Mouse (Mus musculus): ENCODE results near the gene Gm38392. TPM values are rescaled to one million over a fixed set of nuclear protein-coding genes. Genes with fewer than 3 reads are reported as not detected.

Gm38392 gene
- total RNA-seq, 2 experiments from 2014 or later: 0.65 to 1.4 TPM

DNA sequence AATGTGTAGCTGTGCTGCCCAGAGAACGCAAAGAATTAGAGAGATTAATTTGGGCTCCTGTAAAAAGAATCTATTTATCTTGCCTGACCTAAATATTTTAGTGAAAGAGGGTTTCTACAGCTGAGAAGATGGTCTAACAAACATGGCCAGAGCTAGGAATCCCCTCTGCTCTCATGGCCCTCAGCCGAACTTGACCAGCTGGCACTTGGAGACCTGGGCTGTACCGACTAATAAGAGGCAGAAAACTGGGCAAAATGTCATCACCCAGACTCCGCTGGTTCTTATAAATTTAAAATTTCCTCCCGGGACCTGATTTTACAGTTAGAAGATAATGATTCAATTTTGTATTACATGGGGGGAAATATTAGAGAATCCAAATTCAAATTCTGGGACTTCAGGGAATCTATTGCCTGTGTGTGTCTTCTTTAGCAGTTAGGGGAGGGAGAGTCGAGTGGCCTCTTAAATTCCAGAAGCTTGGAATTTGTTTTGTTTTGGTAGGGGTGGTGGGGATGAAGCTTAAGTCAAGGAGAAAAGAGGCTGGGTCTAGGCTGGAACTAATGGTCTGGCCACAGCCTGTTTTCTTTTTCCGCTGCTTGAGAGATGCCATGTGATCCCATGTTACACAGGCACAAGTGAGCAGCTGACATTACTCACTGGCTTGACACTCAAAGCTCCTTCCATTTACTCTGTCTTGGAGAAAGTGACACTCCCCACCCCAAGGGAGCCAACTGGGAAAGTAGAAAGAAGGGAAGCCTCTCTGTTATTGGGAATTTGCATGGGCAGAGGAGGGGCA lies 70.3 kb downstream of the Gm38392 start:
- no peak for DNase-seq (ENCODE audit: low spot score in 2 of 2)

DNA sequence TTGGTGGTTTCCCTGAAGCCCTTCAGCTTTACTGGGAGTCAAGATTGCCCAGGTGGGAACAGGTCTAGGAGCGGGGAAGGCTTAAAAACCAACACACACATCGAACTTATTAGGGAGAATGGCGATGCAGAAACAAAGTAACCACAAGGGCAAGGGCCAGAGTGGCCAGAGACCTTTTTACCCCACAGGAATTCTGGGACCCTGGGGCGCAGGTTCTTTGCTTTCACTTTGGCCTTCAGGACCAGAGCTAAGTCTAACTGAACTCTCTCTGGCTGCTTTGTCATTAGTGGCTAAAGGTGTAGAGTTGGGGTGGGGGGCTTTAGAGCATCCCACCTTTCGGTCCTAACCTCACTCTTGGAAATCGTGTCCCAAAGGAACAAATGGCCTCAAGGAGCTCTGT lies 70.9 kb downstream of the Gm38392 start:
- DNase-seq (ENCODE audit: low spot score in 2 of 2): no peak

DNA sequence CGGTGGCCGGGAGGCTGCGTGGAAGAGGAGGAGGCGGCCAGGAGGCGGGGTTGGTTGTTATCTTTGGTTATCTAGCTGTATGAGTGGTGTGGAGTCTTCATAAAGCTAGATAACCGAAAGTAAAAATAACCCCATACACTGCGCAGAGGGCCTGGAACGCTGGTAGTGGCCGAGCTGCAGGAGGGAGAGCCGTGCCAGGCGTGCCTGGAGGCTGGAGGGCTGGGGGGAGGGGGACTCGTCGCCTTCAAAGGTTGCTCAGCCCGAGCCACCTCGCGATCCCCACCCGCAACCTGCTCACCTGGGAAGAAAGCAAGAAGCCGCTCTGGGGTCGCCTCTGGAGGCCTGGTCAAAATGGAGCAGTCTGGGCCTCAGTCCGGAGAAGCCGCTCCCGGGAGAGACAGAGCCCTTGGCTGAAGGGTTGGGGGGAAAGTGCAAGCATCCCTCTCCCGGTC lies 71.4 kb downstream of the Gm38392 start:
- no peak for DNase-seq (ENCODE audit: low spot score in 2 of 2)

DNA sequence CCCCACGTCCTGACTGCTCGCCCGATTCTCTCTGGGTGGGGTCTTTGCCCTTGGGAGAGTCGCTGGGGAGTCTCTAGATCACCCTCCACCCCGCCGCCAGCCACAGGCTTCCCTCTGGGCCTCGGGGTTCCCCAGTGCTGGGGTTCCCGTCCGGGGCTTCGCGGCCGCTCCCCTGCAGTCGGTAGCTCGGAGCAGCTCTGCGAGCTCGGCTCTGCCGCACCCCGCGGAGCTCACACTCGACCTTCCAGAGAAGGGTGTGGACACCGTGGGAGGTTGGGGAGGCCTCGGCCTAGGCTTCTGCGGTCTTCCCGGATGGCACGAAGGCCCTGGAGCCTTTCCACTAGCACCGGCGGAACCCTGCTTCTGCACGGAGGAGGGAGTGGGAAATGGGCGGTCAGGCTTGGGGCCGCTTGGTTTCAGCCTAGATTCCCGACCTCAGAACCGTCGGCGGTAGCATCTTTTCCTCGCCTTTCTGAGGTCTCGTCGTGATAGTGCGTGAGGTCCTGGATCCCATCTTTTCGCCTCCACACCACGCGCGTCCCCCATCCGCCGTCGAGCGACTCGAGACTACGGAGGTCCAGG lies 71.9 kb downstream of the Gm38392 start:
- DNase-seq (ENCODE audit: low spot score in 2 of 2): no peak

DNA sequence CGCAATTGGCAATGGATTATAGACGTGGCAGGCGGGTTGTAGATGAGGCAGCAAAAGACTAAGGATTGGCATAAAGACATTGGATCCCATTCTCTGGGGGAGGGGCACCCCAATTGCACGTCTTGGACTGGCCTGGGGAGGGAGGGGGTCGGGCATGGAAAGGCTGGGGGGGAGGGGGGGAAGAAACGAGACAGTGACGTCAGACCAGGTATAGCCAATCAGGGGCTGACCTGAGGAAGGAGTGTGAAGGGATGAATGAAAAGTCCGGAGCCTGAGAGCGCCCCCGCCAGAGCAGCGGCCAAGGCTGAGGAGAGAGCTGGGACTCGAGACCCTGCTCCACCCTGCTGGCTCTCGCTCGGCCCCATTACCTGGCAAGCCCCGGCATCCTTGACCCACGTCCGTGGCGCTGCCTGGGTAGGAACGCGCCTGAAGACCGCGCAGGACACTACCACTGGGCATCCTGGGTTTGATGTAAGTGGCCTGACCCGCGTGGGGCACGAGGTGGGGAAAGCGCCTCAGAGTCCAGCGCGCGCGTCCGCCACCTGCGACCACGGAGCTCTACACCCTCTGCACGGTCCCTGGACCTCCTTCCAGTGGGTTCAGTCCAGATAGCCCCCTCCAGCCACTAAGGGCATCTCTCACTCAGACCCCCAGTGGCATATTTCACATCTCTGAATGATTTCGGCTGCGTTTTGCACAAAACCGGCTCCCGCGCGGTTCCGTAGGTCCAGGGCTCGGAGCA lies 72.6 kb downstream of the Gm38392 start:
- DNase-seq (ENCODE audit: low spot score in 2 of 2): no peak

DNA sequence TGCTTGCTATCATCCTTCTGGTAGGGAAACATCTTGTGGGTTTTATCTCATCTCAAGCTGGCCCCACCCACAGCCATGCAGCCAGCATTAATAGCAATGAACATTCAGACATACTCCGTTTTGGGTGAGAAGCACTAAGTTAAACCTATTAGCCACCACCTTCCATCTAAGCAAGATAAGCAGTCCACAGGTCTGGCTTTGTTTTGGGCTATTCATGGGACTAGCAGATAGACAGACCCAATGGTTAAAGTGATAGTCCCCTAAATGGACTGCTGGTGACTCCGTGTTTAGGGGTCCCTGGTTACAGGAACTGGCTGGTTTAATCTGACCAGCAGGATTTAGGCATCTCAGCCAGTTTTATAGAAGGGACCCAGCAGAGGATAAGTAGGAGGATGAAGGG lies 74.0 kb downstream of the Gm38392 start:
- DNase-seq (ENCODE audit: low spot score in 2 of 2): no peak

DNA sequence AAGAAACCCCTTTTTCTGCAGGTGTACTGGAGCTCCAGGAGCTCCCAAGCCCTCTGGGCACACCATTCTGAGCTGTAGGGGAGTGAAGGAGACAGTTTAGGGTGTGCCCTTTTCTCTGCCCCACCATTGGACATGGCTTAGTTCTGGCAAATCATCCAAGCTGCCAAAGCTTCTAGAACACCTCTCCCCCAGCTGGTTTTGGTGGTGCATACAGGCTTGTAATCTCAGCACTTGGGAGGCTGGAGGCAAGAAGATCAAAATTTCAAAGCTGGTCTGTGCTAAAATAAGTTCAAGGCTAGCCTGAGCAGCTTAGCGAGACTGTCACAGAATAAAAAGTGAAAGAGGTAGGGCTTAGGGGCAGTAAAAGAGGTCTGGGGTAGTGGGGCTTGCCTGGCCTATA lies 74.7 kb downstream of the Gm38392 start:
- no peak for DNase-seq (ENCODE audit: low spot score in 2 of 2)

DNA sequence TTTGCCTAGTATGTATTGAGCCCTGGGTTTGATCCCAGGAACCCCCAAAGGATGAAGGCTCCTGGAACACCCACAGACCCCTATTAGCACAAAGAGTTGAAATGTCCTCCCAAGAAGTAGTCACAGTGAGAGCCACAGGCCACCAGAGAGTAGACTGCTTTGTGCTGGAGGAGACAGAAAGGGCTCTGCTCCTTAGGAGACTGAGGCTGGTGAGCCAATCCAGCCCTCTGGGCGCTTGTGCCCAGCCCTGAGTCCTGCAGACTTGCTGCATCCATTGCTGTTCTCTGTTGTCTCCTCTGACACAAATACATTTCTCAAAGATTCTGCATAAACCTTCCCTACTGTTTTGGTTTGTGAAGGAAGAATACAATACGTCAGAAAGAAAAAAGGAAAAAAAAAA lies 76.1 kb downstream of the Gm38392 start:
- DNase-seq (ENCODE audit: low spot score in 2 of 2): no peak

DNA sequence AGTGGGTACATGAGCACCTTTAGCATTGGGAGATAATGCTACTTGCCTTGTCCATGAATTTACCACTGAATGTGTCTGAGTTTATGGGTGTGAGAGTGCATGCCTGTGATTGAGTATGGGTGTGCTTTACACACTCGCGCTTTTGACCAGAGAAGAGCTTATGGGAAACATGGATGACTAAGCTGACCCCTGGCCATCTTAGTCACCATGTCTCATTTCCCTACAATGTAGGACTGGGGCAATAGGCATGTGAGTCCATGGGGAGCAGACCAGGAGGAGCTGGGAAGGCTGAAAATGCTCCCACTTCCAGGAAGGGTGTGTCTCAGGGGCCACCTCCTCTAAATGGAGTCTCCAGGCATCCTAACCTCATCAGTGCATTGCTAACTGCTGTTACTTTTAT lies 76.9 kb downstream of the Gm38392 start:
- DNase-seq (ENCODE audit: low spot score in 2 of 2): no peak

DNA sequence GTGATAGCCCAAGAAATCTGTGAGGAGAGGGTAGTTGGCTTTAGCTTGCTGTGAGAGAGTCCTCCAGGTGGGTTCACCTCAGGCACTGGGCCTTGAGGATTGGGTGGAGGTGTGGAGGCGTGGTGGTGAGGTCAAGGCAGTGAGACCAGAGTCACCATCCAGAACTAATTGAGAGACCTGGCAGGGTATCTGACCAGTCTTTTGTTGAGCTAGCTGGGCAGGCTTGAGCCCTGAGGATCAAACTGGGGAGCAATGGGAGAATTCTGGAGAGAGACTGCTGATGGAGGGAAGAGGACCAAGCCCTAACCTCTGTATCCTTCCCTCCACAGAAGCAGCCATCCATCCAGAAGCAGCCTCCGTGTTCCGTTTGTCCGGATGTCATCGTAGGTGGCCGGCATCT lies 77.7 kb downstream of the Gm38392 start:
- DNase-seq (ENCODE audit: low spot score in 2 of 2): no peak

DNA sequence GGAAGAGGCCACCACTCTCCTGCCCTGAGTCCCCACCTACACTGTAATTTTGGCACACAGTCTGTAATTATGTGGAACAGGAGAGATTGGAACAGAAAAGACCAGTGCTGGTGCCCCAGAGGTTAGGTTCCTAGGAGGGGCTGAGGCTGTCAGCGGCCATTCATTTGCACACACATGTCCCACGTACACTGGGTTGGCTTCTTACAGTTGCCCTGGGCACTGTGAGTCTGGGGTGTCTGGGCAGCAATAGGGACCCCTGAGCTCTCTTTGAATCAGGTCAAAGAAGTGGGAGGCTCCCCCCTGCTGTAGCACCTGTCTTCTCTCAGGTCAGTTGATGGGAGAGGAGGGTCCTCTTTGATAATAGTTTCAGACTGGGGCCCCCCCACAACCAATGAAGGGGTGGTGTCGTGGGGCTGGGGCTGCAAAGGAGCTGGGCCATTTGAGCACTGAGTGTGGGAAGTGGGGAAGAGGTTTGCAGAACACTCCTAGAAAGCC lies 78.7 kb downstream of the Gm38392 start:
- DNase-seq (ENCODE audit: low spot score in 2 of 2): no peak

DNA sequence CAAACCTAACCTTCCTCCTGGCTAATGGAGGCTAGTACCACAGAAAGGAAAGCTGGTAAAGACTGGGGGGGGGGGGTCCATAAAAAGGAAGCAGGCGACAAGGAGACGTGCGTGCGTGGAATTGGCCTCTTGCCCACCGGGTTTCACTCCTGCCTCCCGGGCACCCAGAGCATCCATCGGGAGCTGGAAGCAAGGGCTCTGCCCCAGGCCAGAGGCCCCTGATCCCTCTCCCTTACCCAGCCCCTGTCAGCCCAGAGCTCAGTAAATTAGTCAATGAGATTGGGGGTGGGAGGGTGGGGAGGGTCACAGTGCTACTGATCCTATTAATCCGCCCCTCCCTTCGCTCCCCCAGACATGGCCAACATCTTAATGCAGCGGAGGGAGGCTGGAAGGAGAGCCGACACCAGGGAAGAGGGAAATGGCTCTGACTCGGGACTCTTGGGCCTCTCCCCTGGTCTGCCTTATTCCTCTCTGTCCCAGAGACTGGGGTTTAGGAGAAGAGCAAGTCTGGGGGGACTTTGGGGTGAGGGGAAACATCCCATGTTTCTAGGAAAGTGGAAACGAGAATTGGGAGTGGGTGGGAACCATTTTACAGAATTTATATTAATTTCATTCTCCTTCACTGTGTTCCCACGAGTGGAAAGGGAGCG lies 79.4 kb downstream of the Gm38392 start:
- no peak for DNase-seq (ENCODE audit: low spot score in 2 of 2)

DNA sequence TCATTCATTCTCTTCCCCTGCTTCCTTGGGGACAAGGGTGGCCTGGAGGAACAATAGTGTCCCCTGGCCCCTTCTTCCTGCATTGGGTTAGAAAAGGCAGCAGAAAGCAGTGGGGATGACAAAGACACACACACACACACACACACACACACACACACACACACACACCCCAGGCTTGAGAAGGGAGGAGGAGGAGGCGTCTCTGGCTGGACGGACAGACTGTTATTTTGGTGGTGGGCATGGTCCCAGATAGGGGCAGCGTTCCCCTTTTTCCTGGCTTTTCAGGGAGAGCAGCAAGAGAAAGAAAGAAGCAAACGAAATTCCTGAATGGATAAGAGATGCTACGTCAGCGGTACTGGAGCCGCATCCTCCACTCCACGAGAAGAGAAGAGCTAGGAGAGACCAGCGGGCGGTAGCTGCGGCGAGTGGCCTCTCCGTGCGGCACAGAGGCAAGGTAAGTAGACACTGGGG lies 80.1 kb downstream of the Gm38392 start:
- no peak for DNase-seq (ENCODE audit: low spot score in 2 of 2)

DNA sequence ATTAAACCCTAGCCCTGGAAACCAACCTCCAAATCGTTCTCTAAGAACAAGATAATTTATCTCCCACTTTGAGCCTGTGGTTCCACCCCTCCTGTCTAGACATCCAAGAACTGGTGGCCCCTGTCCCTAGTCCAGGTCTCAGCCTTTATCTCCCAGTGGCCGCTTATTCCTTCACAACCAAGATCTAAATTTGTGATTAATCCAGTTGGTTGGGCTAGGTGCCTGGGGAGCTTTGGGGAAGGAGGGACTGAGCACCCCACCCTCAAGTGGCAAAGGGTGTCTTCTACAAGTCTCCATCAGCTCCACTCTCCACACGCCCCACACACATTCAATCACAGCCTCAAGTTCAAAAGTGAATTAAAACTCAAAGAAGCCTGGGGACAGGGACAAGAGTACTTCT lies 80.5 kb downstream of the Gm38392 start:
- no peak for DNase-seq (ENCODE audit: low spot score in 2 of 2)

DNA sequence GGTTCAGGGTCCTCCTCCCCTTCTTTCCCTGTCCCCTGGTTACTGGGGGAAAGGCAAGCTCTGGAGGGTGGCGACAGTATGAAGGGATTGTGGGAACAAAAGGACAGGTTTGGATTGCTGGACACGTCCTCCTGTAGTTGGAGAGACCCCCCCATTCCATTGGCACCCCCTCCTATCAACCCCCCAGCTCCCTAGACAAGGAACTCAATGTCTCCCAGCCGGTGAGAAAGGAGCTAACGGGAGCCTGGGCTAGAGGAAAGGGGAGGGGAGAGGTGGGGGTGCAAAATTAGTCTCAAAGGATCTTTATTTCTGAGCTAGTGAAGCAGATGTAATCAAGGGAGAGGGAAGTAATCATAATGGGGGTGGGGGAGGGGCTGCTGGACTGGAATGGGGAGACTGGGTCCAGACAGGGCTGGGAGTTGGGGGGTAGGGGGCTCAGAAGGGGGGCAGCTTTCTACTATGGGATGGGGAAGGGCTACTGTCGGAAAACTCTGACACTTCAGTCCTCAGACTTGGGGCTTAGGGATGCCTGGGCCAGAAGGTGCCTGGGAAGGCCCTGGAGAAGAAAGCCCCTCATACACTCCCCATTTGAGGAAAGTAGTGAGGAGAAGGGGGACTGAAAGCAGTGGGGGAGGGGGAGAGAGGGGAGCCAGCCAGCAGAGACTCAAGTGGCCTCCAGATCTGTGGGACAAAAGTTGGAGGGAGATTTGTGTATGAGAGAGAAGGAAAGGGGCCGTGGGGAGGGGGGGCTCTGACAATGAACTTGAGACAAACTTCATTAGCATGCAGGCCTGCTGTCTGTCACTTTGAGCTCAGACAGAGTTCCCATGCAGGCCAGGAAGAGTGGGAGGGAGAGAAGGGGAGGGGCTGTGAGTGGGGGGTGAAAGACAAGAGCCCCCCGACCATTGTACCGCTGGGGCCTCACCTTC lies 81.2 kb downstream of the Gm38392 start:
- no peak for DNase-seq (ENCODE audit: low spot score in 2 of 2)

DNA sequence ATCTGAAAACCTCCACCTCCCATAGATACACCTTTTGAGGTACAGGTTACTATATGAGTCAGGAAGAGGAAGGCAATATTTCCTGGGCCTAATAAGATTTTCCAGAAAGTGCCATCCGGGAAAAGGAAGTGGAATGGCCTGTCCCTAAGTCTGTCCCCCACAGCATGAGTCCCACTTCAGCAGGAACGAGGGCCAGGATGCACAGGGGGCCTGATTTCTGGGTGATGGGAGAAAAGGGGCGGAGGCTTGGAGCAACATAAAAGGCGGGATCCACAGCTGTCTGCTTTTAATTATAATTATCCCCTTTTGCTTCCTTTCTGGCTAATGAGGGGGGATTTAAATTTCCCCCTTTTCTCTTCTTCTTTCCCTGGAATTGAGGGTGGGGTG lies 81.8 kb downstream of the Gm38392 start:
- DNase-seq (ENCODE audit: low spot score in 2 of 2): no peak

DNA sequence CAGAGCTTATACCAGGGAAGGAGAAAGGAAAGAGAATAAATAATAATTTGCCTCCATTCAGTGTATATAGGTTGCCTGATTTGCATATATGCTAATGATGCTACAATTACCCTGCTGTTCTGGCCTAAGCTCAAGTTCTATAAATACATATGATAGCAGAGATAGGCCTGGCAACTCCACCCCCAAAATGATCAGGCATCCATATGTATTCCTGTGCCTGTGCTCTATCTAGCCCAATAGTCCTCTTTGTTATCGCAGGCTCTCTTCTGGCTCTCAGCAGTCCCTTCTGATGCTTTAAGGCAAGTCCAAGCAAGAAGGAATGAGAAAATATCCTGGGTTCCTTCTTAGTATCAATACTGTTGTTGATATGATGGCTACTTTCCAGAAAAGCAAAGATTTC lies 82.3 kb downstream of the Gm38392 start:
- DNase-seq (ENCODE audit: low spot score in 2 of 2): no peak

DNA sequence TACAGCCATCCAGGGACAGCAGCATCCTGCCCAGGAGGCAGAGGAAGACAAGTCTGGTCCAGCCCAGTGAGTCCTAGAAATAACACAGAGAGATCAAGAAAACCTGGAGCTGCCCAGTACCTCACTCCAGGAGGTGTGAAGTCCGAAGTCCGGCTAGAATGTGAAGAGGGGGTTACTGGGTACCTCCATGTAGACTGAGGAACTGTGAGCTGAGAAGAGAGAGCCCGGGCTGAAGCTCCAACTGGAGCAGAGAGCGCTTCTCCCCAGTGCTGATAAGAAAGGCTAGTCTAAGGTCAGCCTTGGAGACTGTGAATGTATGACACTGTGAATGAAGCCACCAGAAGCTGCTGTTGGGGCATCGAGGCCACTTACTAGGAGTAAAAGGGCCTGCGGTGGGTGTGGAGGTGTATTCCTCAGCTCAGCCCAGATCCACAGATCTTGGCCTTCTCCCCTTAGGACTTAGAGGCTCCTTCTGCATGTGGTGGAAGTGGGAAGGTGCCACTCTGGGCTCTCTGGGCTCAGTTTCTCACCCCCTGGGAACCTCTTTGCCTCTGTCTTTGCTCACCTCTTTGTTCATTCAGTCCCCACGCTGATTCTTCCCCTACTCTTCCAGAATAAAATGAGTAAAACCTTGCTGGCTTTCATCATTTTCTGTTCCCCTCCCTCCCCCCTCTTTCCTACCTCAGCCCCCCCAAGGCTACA lies 82.9 kb downstream of the Gm38392 start:
- DNase-seq (ENCODE audit: low spot score in 2 of 2): no peak

DNA sequence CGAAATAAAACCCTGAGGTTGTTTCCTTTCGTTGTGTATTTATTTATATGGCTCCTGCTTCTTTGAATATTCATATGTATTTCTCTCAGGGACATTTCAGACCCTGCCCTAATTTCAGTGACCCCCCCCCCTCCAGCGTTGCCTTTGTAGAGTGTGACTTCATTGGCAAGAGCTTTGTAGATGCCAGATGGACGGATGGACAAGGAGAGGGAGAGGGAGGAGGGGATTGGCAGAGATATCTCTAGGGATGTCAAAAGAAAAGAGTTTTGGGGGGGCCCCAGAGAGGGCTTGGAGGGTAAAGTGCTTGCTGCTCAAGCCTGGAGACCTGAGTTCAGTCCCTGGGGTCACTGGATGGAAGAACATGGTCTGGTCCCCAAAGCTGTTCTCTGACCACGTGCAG lies 83.6 kb downstream of the Gm38392 start:
- DNase-seq (ENCODE audit: low spot score in 2 of 2): no peak

DNA sequence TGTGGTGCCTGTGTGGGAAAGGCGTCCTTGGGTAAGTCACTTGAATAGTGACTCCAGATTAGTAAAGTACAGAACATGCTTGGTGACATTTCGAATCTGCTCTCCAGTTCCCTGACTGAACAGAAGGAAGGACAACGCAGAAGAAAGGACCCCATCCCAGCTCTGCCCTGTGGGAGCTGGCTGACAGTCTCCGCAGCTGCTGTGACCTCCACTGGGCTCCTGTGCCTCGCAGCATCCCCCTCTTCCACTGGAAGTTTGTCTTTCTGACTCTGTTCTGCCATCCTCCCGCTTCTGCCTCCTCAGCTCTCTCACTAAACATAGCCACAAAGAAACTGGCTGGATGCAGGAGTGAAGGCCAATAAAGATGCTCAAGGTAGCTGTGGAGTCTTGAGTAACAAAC lies 84.0 kb downstream of the Gm38392 start:
- no peak for DNase-seq (ENCODE audit: low spot score in 2 of 2)
